Mouse (Mus musculus) lung, postnatal 4 days (tissue): ENCODE measurements around the gene Fhl1.
A peak's percentile ranks its signal among the peaks of the same experiment; 100 is the strongest.

Experiments
- DNase-seq, 2 experiments: peaks; one replicate each; pipeline ENCODE4 v3.0.0; 2021

Fhl1 gene

DNA sequence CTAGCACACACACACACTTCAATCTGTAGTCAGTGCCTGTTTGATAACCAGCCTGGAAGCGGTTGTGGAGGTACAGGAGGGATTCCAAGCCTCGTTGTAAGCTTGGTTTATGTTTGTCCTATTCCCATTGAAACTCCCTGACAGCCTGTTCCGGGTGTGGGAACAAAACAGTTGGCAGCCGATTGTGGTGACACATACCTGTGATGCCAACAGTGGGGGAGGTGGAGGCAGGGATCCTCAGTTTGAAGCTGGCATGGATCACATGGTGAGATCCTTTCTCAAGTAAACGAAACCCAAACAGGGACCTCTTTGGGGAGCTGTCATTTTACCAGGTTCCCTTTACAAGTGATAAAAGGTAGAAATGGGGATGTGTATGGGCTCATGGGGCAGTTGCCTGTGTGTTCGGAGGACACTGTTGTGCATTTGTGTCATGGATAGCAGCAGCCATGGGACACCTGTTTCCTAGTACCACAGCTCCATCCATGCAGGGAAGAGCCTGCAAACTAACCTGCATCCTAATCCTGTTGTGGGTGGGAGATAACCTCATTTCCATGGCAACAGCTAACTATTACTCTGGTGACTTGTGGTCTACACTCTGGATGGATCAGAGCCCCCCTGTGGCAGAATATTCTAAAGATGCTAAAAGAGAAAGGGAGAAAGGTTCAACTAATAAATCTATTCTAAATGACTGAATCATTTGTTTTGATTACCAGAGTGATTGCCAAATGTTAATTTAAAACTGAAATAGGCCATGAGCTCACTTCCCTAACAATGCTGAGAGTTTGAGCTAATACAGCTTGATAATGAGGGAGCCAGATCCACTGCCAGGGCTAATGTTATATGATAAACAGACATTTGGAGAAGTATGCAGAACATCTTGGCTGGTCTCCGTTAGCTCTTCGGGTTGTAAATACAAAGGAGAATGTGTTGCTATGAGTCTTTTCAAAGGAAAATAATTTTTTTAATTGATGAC lies 22.0 kb downstream of the Fhl1 start:
- no peak for DNase-seq

DNA sequence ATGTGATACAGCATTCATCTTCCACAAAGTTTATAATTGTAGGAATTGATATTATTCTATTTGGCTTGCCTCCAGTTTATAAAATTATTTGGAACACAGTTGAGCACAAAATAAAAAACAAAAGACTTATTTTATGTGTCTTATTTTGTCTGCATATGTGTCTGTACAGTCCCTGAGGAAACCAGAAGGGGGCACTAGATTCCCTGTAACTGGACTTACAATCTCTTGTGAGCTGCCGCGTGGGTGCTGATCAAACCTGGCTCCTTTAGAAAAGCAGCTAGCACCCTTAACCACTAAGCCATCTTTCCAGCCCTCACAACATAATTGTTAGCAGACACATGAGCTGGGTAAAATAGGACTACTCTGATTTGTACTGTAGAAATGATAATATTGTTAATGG lies 24.1 kb downstream of the Fhl1 start:
- peak in 1 of 2 experiments; percentile 29 for DNase-seq

DNA sequence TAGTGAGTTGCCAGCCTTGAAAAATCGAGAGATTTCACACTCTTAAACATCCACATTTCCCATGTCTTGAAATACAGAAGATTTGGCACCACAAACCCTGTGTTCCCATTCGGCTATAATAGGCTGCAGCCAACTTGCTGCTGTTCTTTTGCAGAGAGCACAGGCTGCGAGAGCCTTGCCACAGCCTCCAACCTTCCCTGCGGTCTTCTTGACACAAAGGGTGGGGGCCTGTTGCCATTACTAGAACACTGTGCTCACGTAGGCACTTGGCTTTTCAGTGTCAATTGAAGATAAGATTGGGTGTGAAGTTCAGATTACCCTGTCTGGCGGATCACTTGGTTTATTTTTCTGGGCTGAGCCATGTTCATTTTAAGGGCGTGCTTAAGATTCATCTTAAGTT lies 24.8 kb downstream of the Fhl1 start:
- DNase-seq, result no peak

DNA sequence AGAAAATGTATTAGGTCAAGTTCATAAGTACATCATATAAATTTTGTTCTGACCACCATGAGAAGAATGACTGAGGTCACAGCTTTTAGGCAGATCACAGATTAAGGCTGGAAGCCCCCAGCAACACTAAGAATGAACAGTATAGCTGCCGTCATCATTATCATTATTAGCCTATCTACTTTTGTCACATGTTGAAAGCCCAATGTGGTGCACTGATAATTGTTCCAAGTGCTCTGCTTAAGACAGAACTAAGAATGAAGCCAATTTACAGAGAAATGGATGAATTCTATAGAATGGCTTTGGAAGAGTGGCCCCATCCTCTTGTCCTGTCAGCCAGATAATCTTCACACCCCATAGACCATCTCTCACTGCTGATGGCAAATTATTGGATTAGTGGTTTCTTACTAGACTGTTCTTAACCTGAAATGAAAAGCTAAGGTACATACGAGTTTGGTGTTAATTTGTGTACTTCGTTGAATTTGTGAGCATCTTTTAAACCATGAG lies 28.7 kb downstream of the Fhl1 start:
- DNase-seq, result no peak

DNA sequence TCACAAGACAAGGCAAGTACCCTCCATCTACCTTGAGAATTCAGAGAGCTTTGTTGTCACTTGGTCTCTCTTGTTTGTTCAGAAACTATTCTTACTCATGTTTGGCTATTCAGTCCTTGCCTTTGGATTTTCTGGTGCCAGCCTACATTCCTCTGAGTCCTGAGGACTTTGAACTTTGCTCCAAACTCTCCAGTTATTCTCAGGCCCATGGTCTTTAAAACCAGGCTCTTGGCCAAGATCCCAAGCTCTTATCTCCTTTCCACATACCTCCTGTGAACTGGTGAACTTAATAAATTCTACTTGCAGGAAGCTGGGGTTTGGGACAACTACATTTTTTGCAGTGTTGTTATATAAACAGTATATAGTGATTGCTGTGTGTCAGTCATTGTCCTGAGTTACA lies 38.3 kb downstream of the Fhl1 start:
- peak in 1 of 2 experiments; percentile 50 for DNase-seq

DNA sequence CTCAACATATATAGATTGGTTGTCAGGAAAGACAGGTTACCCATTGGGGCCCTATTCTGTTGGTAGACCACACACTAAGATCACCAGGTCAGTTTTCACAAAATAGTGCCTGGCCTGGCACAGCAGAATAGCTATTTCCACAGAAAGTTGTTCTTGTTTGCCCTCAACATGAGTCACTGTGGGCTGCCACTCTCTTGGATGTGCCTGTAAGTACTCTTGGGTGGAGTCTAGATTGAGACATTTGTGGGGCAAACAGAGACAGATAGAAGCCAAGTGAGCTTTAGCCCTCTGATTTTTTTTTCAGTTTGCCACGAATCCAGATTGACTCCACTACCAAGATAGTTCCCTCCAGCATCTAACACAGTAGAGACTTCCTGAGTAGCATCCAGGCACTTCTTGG lies 40.2 kb downstream of the Fhl1 start:
- DNase-seq, result no peak

DNA sequence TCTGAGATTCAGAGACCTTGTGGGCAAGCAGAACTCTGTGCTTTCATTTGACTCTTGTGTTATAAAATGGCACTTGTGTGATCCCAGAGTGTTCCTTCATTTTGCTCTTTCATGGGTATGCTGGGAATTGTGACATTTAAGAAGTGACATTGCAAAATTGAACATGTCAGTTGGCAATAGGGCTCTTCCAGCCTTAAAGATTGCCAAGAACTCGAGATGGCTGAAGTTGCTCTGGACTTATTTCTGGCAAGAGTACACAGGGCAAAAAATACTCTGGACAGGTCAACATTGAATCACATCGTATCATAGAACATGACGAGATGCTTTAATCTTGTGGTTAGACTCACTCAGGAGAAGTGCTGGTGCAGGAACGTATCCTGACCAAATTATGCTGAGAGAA lies 41.7 kb downstream of the Fhl1 start:
- DNase-seq, result no peak

DNA sequence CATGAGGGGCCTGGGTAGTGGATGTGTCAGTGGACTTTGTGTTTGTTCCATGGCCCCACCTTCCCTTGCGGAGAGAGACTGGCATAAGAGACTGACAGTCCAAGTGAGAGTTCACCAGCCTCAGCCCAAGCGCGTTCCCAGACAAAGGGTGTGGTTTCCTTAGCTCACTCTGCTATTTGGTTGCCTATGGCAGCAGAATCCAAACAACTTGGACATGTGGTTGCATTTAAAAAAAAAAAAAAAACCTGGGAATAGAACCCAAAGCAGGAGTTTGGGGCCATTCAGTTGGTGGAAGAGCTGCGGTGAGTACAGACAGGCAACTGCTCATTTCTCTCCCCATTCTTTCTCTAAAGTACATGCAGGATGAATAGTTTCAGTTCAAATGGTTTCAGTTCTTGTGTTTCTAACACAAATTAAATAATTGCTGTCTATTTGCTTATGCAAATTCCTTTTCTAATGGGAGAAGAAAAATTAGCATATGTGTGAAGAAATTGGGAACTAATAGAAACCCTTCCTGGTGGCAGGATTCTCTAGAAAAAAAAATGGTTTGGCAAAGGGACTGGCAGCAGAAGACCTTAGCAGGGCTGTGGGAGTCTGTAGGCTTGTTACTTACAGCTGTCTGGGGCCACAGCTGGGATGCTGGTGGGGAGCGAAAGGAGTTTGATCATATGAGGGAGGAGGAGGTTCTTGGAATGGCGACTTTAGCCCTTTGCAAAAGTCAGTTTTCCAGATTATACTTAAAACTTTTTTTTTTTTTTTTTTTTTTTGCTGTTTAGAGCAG lies 54.9 kb downstream of the Fhl1 start:
- peak; percentile 31 to 57 for DNase-seq

DNA sequence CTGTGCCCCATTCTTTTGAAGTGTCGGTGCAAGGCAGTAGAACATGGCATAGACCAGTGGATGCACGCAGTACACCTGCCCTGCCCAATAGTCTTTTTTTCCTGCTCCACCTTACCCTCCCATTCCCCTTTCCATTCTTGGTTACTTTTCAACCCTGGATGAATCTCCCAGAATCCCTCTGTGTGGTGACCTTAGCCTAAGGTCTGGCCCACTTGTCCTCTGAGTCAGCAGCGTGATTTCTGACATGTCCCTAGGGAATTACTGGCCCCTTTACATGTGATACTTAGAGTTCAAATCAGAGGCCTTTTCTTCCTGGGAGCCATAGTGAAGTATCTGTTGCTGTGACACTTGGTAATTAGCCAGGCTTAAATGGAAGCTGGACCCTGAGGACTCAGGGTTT lies 55.9 kb downstream of the Fhl1 start:
- DNase-seq, result no peak

DNA sequence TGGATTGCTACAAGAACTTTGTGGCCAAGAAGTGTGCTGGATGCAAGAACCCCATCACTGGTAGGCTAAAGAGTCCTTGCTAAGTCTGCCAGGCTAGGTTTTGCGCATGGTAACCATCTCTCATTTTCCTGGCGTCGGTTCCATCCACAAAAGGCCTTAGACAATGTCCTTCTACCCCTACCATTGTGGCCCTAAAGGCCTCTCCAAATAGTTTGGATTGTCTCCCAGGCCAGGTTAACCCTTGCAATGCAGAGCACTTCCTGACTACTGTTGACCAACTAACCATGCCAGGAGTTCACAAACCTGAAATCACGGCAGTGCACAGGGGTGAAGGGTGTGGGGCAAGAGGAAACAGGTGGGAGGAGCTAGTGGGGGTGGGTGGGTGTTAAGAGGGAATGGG lies 59.0 kb downstream of the Fhl1 start:
- DNase-seq, result no peak

DNA sequence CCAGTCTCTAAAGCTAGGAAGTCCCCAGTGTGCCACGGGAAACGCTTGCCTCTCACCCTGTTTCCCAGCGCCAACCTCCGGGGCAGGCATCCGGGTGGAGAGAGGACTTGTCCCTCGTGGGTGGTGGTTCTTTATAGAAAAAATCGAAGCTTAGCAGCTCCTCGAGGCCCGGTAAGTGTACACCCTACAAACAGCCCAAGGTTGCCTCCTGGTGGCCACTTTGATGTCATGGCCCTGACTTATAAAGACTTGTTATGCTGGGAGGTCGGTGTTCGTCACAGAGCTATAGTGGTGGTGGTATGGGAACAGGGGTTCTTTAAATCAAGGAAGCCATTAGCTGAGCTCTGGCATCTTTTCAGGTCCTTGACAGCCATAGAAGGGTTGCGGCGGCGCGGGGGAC lies 59.7 kb downstream of the Fhl1 start:
- DNase-seq, result peak; percentile 46 to 62

DNA sequence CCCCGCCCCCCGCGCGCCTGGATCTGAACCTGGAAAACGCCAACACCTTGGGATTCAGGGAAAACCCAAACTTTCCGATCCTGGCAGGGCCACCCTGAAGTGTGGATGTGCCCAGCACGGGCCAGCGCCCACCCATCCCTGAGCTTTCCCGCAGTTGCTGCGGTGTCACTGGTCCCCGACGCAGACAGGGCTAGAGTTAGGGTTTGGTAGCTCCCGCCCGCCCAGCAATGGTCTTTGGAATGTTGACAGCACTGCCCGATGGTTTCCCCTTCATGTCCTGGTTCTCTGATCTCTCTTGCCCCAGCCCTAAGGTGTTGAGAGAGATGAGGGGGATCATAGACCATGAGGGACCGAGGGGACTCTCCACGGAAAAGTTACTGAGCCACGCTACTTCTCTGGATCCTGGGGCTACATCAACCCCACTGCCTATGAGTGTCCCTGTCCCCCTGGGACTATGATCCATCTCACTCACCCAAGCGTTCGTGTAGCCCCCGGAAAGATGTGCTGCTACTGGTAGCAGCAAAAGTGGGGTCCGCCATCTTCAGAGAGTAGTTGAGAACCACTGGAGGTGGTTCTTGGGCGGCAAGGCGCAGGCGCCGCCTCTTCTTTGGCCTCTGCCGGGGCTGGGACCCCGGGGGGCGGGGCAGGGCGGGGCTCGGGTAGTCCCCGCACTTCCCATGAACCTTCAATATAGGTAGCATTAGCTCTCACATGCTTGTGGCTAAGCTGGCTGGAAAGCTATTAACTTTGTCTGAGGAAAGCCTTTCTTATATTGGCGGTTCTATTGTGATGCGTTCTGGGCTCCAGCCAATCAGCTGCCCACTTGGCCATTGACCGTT lies 90.4 kb downstream of the Fhl1 start, which contains the start of gene Map7d3:
Gene Map7d3, minus strand, starts transcription at position 562 of the 839 bp plus-strand sequence.
- DNase-seq, result peak; percentile 21 to 36

DNA sequence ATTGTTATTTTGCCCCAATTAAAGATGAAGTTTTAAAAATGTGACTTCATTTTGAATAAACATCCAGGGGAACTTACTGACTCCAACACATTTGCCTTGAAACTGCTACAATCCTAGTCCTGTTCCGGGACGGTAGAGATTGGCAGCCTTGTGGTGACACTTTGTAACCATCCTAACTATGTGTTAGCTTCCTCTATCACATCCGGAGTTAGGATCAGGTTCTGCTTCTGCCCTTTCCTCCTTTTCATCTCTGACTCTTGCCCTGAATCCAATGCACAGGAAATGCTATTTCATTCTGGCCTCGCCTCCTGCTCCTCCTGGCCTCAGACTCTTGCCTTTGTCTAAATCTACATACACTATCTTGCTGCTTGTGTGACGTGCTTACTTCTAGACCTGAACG lies 95.9 kb downstream of the Fhl1 start:
- no peak for DNase-seq

DNA sequence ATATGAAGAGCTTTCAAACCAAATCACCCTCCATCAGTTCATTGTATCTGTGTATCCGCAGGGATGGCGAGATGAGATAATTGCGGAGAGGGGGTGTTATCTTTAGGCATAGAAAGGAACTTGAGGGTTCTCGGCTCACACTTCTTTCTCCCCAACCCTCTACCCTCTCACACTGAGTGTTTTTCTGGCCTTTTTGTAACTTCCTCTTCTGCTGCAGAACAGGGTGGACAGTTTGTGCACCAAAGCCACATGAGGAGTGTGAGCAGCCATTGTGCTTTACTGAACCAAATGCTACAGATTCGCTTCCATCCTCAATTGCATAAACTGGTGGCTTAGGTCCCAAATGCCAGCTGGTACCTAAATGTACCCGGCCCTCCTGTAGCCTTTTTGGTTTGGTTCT lies 104.3 kb downstream of the Fhl1 start:
- DNase-seq, result no peak

DNA sequence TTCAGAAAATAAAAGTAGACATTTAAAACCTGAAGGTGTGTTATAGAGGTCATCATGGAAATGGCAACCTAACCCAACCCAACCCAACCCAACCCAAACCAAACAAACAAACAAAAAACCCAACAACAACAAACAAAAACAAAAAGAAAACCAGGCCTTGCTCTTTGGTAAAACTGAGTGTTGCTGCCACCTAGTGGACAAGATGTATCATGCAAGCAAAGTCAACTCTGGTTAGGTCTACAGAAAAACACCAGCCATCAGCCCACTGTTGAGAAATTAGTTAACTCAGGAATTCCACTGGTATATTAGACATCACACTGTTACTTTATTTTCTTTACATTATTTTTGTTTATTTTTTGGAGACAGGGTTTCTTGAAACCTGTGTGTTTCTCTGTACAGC lies 107.8 kb downstream of the Fhl1 start:
- DNase-seq, result peak in 1 of 2 experiments; percentile 8

DNA sequence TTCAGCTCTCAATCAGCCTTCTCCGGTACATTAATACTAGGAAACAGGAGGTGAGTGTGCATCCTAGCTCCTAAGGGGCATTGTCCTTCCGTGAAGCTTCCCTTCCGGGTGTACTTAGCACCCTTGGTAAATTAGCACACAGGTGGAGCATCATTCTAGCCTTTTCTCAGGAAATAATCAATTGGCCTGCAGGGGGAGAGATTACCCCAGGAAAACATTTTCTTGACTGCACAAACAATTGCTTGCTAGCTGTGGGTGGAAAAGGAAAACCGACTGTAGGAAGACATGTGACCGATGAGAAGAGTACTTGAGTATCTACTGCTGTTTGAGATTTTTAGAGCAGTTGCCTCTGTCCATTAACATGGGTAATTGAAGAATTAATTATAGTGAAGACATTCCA lies 109.7 kb downstream of the Fhl1 start:
- no peak for DNase-seq
